Mouse (Mus musculus) stomach, postnatal 0 days (tissue): ENCODE results near the gene Sema6d.

Experiments
- CTCF ChIP-seq: IDR thresholded peaks from 2 replicates; pipeline ENCODE4 v1.5.1; 2016; ENCODE audit warnings: antibody characterized with exemption, low read depth, mild to moderate bottlenecking, moderate library complexity
- EP300 ChIP-seq: optimal IDR thresholded peaks from 2 replicates; pipeline ENCODE3; 2016; ENCODE audit warnings: antibody characterized with exemption

DNA sequence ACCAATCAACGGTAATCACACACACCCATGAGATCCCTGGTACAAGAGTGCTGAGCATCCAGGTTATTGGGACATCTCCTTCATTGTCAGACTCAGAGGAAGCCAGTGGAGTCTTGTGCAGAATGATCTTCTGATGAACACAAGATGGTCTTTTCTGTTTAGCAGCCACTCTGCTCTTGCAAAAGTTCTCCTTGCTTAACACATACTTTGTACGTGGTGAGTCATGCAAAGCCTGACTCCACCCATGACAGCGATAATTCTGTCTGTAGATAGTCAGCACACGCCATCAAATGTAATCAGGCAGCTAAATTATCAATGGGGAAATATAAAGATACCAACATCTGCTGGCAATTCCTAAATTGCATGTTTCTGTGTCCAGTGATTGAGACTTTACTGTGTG, 307.0 kb downstream of the Sema6d start:
- TF ChIP-seq CTCF (no peak), EP300 (no peak)
